Mouse (Mus musculus) stomach, postnatal 0 days (tissue): ENCODE measurements at regions not wholly inside any gene's neighbourhood (a gene's known extent, or its start where the extent isn't known, plus 50 kb on each side); places are given as distances from the start of the nearest gene placed in this dataset.

ENCODE experiments used
- CTCF ChIP-seq: IDR thresholded peaks from 2 replicates; pipeline ENCODE4 v1.5.1; 2016; ENCODE audit warnings: antibody characterized with exemption, low read depth, mild to moderate bottlenecking, moderate library complexity
- EP300 ChIP-seq: optimal IDR thresholded peaks from 2 replicates; pipeline ENCODE3; 2016; ENCODE audit warnings: antibody characterized with exemption

DNA sequence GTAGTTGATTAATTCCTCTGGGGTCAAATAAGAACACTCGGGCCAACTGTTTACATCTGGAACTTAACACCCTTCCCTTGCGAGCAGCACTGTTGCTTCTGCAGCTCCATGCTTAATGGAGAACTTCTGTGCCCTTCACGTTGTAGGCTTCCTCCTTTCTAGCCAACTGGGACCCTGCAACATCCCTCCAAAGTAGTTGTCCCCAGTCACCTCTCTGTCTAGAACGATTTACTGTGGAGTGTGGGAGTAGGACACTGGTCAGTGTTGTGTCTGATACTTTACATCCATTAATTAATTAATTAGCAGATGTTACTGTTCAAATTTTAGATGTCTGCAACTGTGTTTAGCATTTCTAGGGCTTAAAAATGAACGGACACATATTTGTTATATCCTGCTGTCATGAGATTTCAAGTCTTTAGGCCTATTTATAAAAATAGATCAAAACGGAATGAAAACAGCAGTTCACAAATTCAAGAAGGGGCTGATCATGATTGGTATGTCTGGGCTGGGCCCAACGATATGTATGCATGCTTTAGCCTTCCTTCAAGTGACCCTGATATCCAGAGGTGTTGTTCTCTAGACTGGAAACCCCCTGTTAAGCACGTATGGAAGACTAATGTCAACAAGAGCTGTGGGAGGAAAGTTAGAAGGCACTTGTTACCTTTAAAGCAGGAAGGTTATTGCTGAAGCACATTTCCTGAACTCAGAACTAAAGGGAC, 543.6 kb upstream of the Nr5a2 start:
- TF ChIP-seq CTCF (no peak), EP300 (no peak)
